Mouse (Mus musculus) forebrain, postnatal 0 days (tissue): Measurements from ENCODE around the gene Camkmt. TPM values are rescaled to one million over a fixed set of nuclear protein-coding genes. Genes with fewer than 3 reads are reported as not detected.

Experiments used
- ATAC-seq: fragments of 200-750 bp; cut with Nextera tagmentation; 2 replicates; pipeline ENCODE4 v1.8.0; 2017; ENCODE audit warnings: mild to moderate bottlenecking, moderate library complexity
- DNase-seq: peaks from one replicate; pipeline ENCODE4 v3.0.0-alpha.2; 2015
- H3K27ac ChIP-seq: fragments of 300-500 bp; sonication (generic); 2 replicates; pipeline ENCODE4 v1.5.1; 2014; ENCODE audit warnings: low read depth, mild to moderate bottlenecking, antibody characterized with exemption, low read length, moderate library complexity, mixed read lengths
- H3K27me3 ChIP-seq: fragments of 300-500 bp; sonication (generic); 2 replicates; pipeline ENCODE4 v1.6.1; 2014; ENCODE audit warnings: mild to moderate bottlenecking, low read length, mixed read lengths; ENCODE audit not compliant: insufficient read depth
- H3K36me3 ChIP-seq: fragments of 300-500 bp; sonication (generic); 2 replicates; pipeline ENCODE4 v1.6.1; 2014; ENCODE audit warnings: mild to moderate bottlenecking, moderate library complexity; ENCODE audit not compliant: insufficient read depth
- H3K4me1 ChIP-seq: fragments of 300-500 bp; sonication (generic); 2 replicates; pipeline ENCODE4 v1.6.1; 2014; ENCODE audit warnings: antibody characterized with exemption; ENCODE audit not compliant: insufficient read depth
- H3K4me2 ChIP-seq: fragments of 300-500 bp; sonication (generic); 2 replicates; pipeline ENCODE4 v1.6.1; 2014; ENCODE audit warnings: low read depth, mild to moderate bottlenecking, moderate library complexity
- H3K4me3 ChIP-seq: fragments of 300-500 bp; sonication (generic); 2 replicates; pipeline ENCODE4 v1.5.1; 2014; ENCODE audit warnings: low read depth, low read length, mixed read lengths
- H3K9ac ChIP-seq: fragments of 300-500 bp; sonication (generic); 2 replicates; pipeline ENCODE4 v1.6.1; 2014; ENCODE audit warnings: mild to moderate bottlenecking
- H3K9me3 ChIP-seq: fragments of 300-500 bp; sonication (generic); 2 replicates; pipeline ENCODE4 v1.6.1; 2016; ENCODE audit warnings: low read length
- CTCF ChIP-seq: sonication (generic); IDR thresholded peaks from 2 replicates; pipeline ENCODE4 v1.5.1; 2016; ENCODE audit warnings: antibody characterized with exemption, control low read depth, low read depth
- WGBS: fragments of 180-500 bp; shearing (Covaris S2); extraction: QIAGEN DNeasy Blood & Tissue Kit; methylation state at CpG from one replicate; pipeline ENCODE4 v1.1.7; 2014; 5-methylcytosine and 5-hydroxymethylcytosine counted together
- polyA plus RNA-seq: library from polyadenylated mRNA; unstranded; fragments of >200 nt; fragmentation: Nextera tagmentation; extraction: Ambion mirVana; gene quantifications from 2 replicates; pipeline ENCODE4 v1.2.1, GENCODE M21; 2015
- total RNA-seq: library from RNA; depleted of rRNA; stranded (reverse); fragments of >200 nt; gene quantifications from 2 replicates; pipeline ENCODE4 v1.2.3, GENCODE M21; 2014; rRNA removed

Gene Camkmt
- total and polyA plus RNA-seq, 2 experiments from 2014 or later, result 14.3 to 16.4 TPM

DNA sequence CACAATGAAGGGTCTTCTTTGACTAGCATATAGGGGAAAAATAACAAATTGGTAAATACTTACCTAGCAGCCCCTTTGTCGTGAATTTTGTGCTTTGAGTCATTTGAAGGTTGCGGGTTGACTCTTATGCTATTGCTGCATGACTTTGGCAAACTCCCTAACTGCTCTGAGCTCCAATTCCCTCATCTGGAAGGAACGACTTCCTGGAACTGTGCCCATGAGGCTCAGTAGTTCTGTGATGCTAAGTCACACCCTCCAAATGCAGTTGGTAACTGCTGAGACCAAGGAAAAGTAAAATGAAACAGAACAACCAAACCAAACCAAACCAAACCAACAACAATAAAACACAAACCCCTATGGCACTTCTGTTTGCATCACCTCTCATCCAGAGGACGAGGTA lies 403.2 kb downstream of the Camkmt start:
- no peak for DNase-seq
- no peak for TF ChIP-seq CTCF
- WGBS, result 73% methylated on average over 4 of the region's 4 CpGs
- no peak overlapping the region for H3K4me2 ChIP-seq
- H3K9ac ChIP-seq, result no peak overlapping the region
- no peaks in the 10 kb centered on the region for H3K36me3 ChIP-seq
- no peak for ATAC-seq
- H3K4me3 ChIP-seq, result no peak overlapping the region
- no peak overlapping the region for H3K27ac ChIP-seq
- H3K27me3 ChIP-seq, result peaks cover 24% of the 10 kb centered on the region
- no peaks in the 10 kb centered on the region for H3K4me1 ChIP-seq
- H3K9me3 ChIP-seq, result peaks cover 9% of the 10 kb centered on the region; the same call in 1 of the 2 replicates

DNA sequence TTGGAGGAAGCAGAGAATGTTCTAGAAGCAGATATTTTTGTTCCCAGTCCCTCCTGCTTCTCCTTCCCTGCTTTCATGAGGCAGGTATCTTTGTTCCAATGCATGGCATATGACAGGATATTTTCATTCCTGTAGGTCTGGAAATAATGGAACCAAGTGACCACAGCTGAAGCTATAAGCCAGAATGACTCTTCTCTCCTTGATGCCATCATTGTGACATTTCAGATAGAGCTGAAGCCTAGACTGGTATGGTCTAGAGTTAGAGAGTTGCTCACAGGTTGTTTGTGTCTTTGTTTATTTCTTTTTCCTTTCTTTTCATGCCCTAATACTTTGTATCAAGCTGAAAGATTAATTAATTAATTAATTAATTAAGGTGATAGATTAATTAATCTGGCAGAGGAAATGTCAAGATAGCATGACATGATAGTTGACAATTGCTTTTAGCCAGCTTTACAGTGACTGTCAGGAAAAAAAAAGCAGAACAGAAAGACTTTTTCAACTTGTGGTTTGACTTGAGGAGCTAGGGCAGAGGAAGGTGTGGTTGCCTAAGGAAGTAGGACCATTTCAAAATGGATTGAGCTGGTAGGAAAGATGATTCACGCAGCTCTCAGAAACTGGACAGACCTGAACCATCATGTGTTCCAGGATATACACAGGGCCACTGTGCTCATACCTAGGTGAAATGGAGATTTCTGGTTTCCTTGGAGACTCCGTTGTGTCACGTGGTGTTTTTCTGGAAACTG lies 404.8 kb downstream of the Camkmt start:
- Histone ChIP-seq H3K4me2 (no peak overlapping the region), H3K27me3 (peaks cover 10% of the 10 kb centered on the region; the same call in 1 of the 2 replicates), H3K9ac (no peak overlapping the region), H3K4me3 (no peak overlapping the region), H3K27ac (no peak overlapping the region), H3K36me3 (no peaks in the 10 kb centered on the region), H3K9me3 (peaks cover 9% of the 10 kb centered on the region; the same call in 1 of the 2 replicates), H3K4me1 (no peaks in the 10 kb centered on the region)
- DNase-seq (no peak), ATAC-seq (no peak)
- WGBS, result 98% methylated on average over 3 of the region's 3 CpGs
- no peak for TF ChIP-seq CTCF

DNA sequence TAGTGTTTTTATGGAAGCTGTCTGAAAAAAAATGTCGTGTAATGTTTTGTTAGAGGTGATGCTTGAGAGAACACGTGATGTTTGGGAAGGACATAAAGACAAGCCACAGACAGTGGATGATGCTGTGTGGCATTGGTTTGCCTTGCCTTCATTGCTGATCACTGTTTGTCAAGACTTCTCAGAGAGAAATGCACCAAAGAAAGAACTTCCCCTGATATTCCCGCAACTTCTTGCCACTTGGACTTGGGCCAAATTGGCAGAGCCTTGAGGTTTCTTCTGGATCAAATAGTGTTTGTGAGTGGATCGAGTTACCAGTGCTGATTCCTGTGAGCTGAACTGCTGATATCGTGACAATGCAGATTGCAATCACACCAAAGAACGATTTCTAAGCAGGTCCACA lies 405.5 kb downstream of the Camkmt start:
- H3K4me3 ChIP-seq, result no peak overlapping the region
- no peak for ATAC-seq
- no peaks in the 10 kb centered on the region for H3K36me3 ChIP-seq
- no peak for TF ChIP-seq CTCF
- 0 out of 2 replicates have a peak, but pooled peaks cover 4% of the 10 kb centered on the region for H3K27me3 ChIP-seq
- DNase-seq, result no peak
- H3K4me1 ChIP-seq, result no peaks in the 10 kb centered on the region
- no peak overlapping the region for H3K4me2 ChIP-seq
- H3K9ac ChIP-seq, result no peak overlapping the region
- peaks cover 9% of the 10 kb centered on the region; the same call in 1 of the 2 replicates for H3K9me3 ChIP-seq
- 83% methylated on average over 6 of the region's 6 CpGs for WGBS
- no peak overlapping the region for H3K27ac ChIP-seq

DNA sequence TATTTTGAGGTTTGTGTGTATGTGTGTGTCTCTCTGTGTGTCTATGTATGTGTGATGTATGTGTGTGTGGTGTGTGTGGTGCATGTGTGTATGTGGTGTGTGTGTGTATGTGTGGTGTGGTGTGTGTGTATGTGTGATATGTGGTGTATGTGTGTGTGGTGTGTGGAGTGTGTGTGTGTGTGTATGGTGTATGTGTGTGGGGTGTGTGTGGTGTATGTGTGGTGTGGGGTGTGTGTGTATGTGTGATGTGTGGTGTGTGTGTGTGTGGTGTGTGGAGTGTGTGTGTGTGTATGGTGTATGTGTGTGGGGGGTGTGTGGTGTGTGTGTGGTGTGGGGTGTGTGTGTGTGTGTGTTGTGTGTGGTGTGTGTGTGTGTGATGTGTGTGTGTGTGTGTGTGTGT lies 414.5 kb downstream of the Camkmt start:
- TF ChIP-seq CTCF, result no peak
- no peak overlapping the region for H3K27ac ChIP-seq

DNA sequence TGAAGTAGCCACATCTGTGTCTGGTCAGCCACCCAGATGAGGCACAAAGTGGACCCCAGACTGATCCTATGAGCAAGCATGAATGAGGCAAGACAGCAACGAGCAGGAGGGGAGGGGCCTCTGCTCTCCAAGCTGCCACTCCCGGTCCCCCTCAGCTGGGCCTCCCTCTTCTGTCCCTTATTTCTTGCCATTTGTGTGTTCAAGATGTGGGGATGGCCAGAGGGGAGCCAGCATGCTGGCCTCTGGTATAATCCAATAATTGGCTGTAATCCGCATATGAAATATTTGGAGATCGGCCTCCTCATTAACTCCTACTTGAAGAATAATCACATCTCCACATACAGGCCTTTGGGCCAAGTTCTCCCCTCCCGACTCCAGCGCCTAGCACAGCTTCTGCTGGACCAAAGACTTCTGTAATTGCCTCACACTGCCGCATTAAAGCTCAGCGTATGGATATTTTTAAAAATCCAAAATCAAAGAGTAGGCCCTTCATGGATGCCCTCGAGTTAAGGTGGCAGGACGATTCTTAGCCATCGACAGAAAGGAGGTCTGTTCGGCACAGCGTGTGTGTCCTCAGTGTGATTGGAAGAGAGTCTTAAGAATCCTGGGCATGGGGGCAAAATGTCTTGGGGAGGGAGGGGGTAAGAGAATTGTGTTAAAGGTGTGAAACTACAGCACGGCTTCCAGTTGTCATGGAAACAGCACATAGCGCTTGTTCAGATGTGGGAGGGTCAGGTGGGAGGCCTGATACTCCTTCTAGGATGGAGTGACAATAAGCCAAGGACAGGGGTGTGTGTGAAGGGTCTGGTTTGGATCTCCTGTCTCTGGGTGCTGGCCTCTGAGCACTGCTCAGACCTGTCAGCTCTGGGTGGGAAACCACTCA lies 416.1 kb downstream of the Camkmt start:
- ATAC-seq (peak; percentile 59), DNase-seq (no peak)
- no peaks in the 10 kb centered on the region for H3K36me3 ChIP-seq
- no peak overlapping the region for H3K27ac ChIP-seq
- WGBS, result 53% methylated on average over 15 of the region's 15 CpGs
- H3K9ac ChIP-seq, result no peak overlapping the region
- H3K9me3 ChIP-seq, result no peaks in the 10 kb centered on the region
- no peaks in the 10 kb centered on the region for H3K27me3 ChIP-seq
- TF ChIP-seq CTCF, result no peak
- H3K4me1 ChIP-seq, result no peaks in the 10 kb centered on the region
- H3K4me3 ChIP-seq, result no peak overlapping the region
- H3K4me2 ChIP-seq, result no peak overlapping the region

More for the DNA sequence above, 414.5 kb downstream of the Camkmt start:
- no peaks in the 10 kb centered on the region for H3K36me3 ChIP-seq
- H3K4me2 ChIP-seq, result no peak overlapping the region
- H3K4me1 ChIP-seq, result no peaks in the 10 kb centered on the region
- no peak overlapping the region for H3K4me3 ChIP-seq
- ATAC-seq (no peak), DNase-seq (no peak)
- no peak overlapping the region for H3K9ac ChIP-seq
- no peaks in the 10 kb centered on the region for H3K9me3 ChIP-seq
- no peaks in the 10 kb centered on the region for H3K27me3 ChIP-seq

DNA sequence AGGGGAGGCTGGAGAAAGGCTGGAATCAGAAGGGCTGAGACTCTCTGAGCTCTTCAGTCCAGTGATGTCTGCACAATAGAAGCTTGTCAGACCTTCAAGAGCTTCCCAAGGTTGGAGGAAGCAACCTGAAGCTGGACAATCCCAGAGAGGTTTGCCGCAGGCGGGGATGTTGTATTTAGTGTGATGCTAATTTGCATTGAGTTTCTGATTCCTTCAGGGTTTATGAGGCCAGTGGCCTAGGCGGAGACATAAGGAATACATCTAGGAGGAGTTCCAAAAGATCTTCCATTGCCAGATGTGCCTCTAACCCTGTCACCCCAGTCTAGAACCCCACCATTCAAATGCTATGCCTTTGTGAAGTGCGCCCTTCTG lies 416.7 kb downstream of the Camkmt start:
- Histone ChIP-seq H3K4me2 (no peak overlapping the region), H3K4me3 (no peak overlapping the region), H3K27me3 (no peaks in the 10 kb centered on the region), H3K9ac (no peak overlapping the region), H3K27ac (no peak overlapping the region), H3K4me1 (no peaks in the 10 kb centered on the region), H3K36me3 (no peaks in the 10 kb centered on the region), H3K9me3 (no peaks in the 10 kb centered on the region)
- WGBS, result 92% methylated on average over 4 of the region's 4 CpGs
- DNase-seq (no peak), ATAC-seq (no peak)
- TF ChIP-seq CTCF, result no peak

Other genes with a start within 250 kb of the Camkmt start
- 49.1 and 68.8 TPM in 2 replicates for gene Ppm1b, start 133.8 kb upstream of the Camkmt start, total RNA-seq
- gene Ppm1b, start 133.8 kb upstream of the Camkmt start, polyA plus RNA-seq, result 49.5 and 62.9 TPM in 2 replicates
- 0.19 and 0.38 TPM in 2 replicates for gene Slc3a1, start 62.2 kb upstream of the Camkmt start, total RNA-seq
- 0.08 TPM in 2 replicates for gene Slc3a1, start 62.2 kb upstream of the Camkmt start, polyA plus RNA-seq
- gene Prepl, start 311 bp upstream of the Camkmt start, total RNA-seq, result 70.4 and 107 TPM in 2 replicates
- gene Prepl, start 311 bp upstream of the Camkmt start, polyA plus RNA-seq, result 89.4 and 105 TPM in 2 replicates